Mouse (Mus musculus) cortical plate, adult 2 months (tissue): ENCODE results near the gene Thap7.

Source experiments
- CTCF ChIP-seq: fragments of 200-500 bp; IDR thresholded peaks from 2 replicates; pipeline ENCODE4 v1.5.1; 2011; ENCODE audit warnings: mild to moderate bottlenecking, control low read depth, low read length; ENCODE audit not compliant: insufficient read depth; ENCODE audit errors: extremely low read depth
- POLR2A ChIP-seq: fragments of 200-500 bp; IDR thresholded peaks from 2 replicates; pipeline ENCODE4 v1.6.1; 2011; ENCODE audit warnings: mild to moderate bottlenecking, low read length, control low read depth; ENCODE audit not compliant: insufficient read depth; ENCODE audit errors: extremely low read depth

DNA sequence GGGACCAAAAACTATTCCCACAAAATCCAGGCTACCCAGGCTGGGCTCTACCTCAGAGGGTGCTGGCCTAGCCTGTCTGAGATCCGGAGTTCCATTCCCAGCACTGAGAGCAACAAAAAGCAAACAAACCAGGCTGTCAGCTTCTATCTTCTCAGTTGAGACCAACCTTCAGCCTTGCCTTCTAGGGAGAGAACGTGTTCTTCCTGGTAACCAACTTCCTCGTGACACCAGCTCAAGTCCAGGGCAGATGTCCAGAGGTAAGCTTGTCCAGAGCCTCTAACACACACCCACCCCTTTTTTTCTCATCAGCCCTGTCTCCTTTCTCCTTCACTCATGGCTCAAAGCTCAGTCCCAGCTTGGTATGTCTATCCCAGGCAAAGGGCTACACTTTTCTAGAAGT is 33.8 kb upstream of the Thap7 start:
- no peak for TF ChIP-seq POLR2A
- no peak for TF ChIP-seq CTCF
